Mouse (Mus musculus) liver, adult (tissue): Measurements from ENCODE around the gene Gm7792.
"Not testable (repeated sequence)": the region's sequence is repeated elsewhere in the genome, so short reads cannot be mapped to it uniquely, and the experiment has no call there.

ENCODE experiments used
- GATA4 ChIP-seq: IDR thresholded peaks from 2 replicates; pipeline ENCODE4 v1.6.1; 2014; ENCODE audit warnings: mild to moderate bottlenecking, low read length; ENCODE audit not compliant: insufficient replicate concordance

Gm7792 gene

GRCm38 (mm10) chr5:93843476-93843875 lies at the start of gene Gm7792:
Gene Gm7792 (plus strand): TSS chr5:93843776.
- not testable (repeated sequence) for TF ChIP-seq GATA4
